Mouse (Mus musculus): ENCODE results near the gene Wscd2. TPM values are rescaled to one million over a fixed set of nuclear protein-coding genes. Genes with fewer than 3 reads are reported as not detected.

Wscd2 gene
- polyA plus RNA-seq (2012; rRNA removed), result 28.9 and 32.3 TPM in 2 replicates

- Histone ChIP-seq H3K4me1 (ENCODE audit: control insufficient read depth, insufficient read depth, low read length) (peaks cover 7% of the 10 kb centered on the region), H3K4me3 (ENCODE audit: insufficient read depth, low read length) (peak within 1 kb of the TSS; percentile 90), H3K27ac (ENCODE audit: insufficient read depth, low read length) (peak within 1 kb of the TSS; percentile 88)
- TF ChIP-seq CTCF (IDR thresholded peaks at IDR 0.05; ENCODE audit: extremely low read depth, insufficient read depth, low read length) (no peak), POLR2A (IDR thresholded peaks at IDR 0.05; ENCODE audit: extremely low read depth, insufficient read depth, low read length) (no peak)
These were observed at the start of gene Wscd2 for GRCm38 (mm10) chr5:113490033-113490432. Gene Wscd2, plus strand, starts transcription at chr5:113490333.

- no peak overlapping the region for H3K27ac ChIP-seq (ENCODE audit: insufficient read depth, low read length)
- TF ChIP-seq POLR2A (IDR thresholded peaks at IDR 0.05; ENCODE audit: extremely low read depth, insufficient read depth, low read length) (no peak), CTCF (IDR thresholded peaks at IDR 0.05; ENCODE audit: extremely low read depth, insufficient read depth, low read length) (no peak)
- H3K4me1 ChIP-seq (ENCODE audit: control insufficient read depth, insufficient read depth, low read length), result no peaks in the 10 kb centered on the region
- no peak overlapping the region for H3K4me3 ChIP-seq (ENCODE audit: insufficient read depth, low read length)
These were observed 48.0 kb upstream of the Wscd2 start for GRCm38 (mm10) chr5:113442180-113442579.

DNA sequence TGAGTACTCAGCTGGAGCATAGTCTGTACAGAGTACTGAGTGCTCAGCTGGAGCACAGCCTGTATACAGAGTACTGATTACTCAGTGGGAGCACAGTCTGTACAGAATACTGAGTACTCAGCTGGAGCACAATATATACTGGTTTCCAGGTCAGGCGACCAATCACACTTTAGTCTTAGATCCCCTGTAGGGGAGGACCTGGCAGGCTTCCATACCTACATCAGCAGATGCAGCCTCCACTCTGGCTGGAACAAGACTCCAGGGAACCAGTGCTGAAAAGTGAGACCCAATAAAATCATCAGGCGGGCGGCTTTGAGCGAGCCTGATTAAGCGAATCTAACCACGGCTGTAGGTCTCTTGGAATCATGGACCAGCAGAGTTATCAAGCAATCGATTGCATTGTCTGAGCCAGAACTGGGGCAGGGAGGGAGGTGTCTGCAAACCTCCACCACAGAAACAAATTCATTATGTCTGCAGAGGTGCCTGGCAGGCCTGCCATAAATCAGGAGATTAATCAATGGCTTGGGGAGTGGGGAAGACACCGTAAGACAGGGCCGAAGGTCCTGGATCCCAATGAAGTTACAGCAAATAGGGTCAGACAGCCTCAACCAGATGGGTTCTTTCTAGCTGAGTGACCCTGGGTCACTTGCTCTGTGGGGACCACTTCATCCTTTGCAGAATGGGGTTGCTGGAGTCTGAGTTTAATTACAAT is 42.0 kb upstream of the Wscd2 start:
- TF ChIP-seq POLR2A (IDR thresholded peaks at IDR 0.05; ENCODE audit: extremely low read depth, insufficient read depth, low read length) (no peak), CTCF (IDR thresholded peaks at IDR 0.05; ENCODE audit: extremely low read depth, insufficient read depth, low read length) (no peak)
- Histone ChIP-seq H3K27ac (ENCODE audit: insufficient read depth, low read length) (no peak overlapping the region), H3K4me3 (ENCODE audit: insufficient read depth, low read length) (no peak overlapping the region), H3K4me1 (ENCODE audit: control insufficient read depth, insufficient read depth, low read length) (no peaks in the 10 kb centered on the region)

- H3K4me3 ChIP-seq (ENCODE audit: insufficient read depth, low read length), result no peak overlapping the region
- no peaks in the 10 kb centered on the region for H3K4me1 ChIP-seq (ENCODE audit: control insufficient read depth, insufficient read depth, low read length)
- TF ChIP-seq POLR2A (IDR thresholded peaks at IDR 0.05; ENCODE audit: extremely low read depth, insufficient read depth, low read length), result no peak
- no peak for TF ChIP-seq CTCF (IDR thresholded peaks at IDR 0.05; ENCODE audit: extremely low read depth, insufficient read depth, low read length)
- no peak overlapping the region for H3K27ac ChIP-seq (ENCODE audit: insufficient read depth, low read length)
These were observed 40.8 kb upstream of the Wscd2 start for GRCm38 (mm10) chr5:113449336-113449735.

DNA sequence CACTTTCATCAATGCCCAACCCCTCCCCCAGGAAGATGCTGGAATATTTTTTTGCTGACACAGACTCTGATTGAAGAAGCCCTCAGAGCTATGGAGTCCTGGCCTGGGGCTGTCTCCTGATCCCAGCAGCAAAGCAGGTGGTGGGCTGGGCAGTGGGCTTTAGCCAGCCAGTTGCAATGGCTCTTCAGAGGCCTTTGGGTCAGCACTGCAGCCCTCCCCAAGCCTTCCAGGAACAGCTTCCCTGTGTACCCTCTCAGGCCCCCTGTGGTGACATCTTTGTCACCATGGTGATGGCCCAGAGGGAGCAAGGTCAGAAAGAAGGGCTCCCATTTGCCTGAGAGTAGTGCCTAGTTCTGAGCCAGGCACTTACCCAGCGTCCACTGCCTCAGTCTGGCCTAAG is 37.4 kb upstream of the Wscd2 start:
- TF ChIP-seq CTCF (IDR thresholded peaks at IDR 0.05; ENCODE audit: extremely low read depth, insufficient read depth, low read length) (no peak), POLR2A (IDR thresholded peaks at IDR 0.05; ENCODE audit: extremely low read depth, insufficient read depth, low read length) (no peak)
- no peak overlapping the region for H3K4me3 ChIP-seq (ENCODE audit: insufficient read depth, low read length)
- H3K27ac ChIP-seq (ENCODE audit: insufficient read depth, low read length), result no peak overlapping the region
- no peaks in the 10 kb centered on the region for H3K4me1 ChIP-seq (ENCODE audit: control insufficient read depth, insufficient read depth, low read length)

DNA sequence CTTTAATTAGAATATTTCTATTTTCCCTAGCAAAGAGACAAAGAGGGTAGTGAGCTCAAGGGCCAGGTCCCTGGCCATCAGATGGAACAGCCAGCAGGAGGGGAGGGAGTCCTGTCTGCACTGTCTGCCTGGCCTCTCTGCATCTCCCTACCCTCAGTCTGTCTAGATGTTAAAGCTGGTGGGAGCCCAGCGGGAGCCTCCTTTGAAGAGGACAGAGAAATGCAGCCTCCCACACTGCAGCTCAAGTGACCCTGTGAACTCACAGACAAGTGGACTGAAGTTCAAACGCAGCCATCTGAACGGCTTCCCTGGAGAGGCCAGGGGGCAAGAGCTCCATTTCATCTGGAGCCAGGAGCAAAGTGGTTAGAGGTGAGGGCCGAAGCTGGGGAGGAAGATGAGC is 36.8 kb upstream of the Wscd2 start:
- H3K27ac ChIP-seq (ENCODE audit: insufficient read depth, low read length), result no peak overlapping the region
- no peaks in the 10 kb centered on the region for H3K4me1 ChIP-seq (ENCODE audit: control insufficient read depth, insufficient read depth, low read length)
- no peak overlapping the region for H3K4me3 ChIP-seq (ENCODE audit: insufficient read depth, low read length)
- TF ChIP-seq POLR2A (IDR thresholded peaks at IDR 0.05; ENCODE audit: extremely low read depth, insufficient read depth, low read length) (no peak), CTCF (IDR thresholded peaks at IDR 0.05; ENCODE audit: extremely low read depth, insufficient read depth, low read length) (no peak)

GRCm38 (mm10) chr5:113456020-113456419 is 34.1 kb upstream of the Wscd2 start:
- H3K27ac ChIP-seq (ENCODE audit: insufficient read depth, low read length), result no peak overlapping the region
- H3K4me1 ChIP-seq (ENCODE audit: control insufficient read depth, insufficient read depth, low read length), result no peaks in the 10 kb centered on the region
- H3K4me3 ChIP-seq (ENCODE audit: insufficient read depth, low read length), result no peak overlapping the region
- TF ChIP-seq CTCF (IDR thresholded peaks at IDR 0.05; ENCODE audit: extremely low read depth, insufficient read depth, low read length) (no peak), POLR2A (IDR thresholded peaks at IDR 0.05; ENCODE audit: extremely low read depth, insufficient read depth, low read length) (no peak)

- no peak overlapping the region for H3K4me3 ChIP-seq (ENCODE audit: insufficient read depth, low read length)
- H3K27ac ChIP-seq (ENCODE audit: insufficient read depth, low read length), result no peak overlapping the region
- no peaks in the 10 kb centered on the region for H3K4me1 ChIP-seq (ENCODE audit: control insufficient read depth, insufficient read depth, low read length)
- no peak for TF ChIP-seq CTCF (IDR thresholded peaks at IDR 0.05; ENCODE audit: extremely low read depth, insufficient read depth, low read length)
- no peak for TF ChIP-seq POLR2A (IDR thresholded peaks at IDR 0.05; ENCODE audit: extremely low read depth, insufficient read depth, low read length)
These were observed 33.4 kb upstream of the Wscd2 start for GRCm38 (mm10) chr5:113456756-113457155.

DNA sequence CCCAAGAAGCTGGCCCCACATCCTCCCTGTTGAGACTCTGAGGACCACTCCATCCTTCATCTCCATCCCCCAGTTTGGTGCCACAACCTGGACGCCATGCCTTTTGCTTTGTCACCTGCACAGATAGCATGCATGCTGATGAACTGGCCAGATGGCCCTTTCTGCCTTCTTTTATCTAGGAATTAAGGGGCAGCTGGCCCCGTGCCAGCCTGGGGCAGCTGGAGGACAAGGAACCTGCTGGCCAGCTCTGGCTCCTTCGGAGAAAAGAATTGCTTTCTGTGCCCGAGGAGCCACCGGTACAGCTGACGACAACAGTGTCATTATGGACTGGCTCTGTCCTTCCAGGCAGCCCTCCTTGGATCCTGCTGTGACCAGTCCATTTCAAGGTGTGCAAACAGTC is 32.9 kb upstream of the Wscd2 start:
- H3K4me3 ChIP-seq (ENCODE audit: insufficient read depth, low read length), result no peak overlapping the region
- no peak overlapping the region for H3K27ac ChIP-seq (ENCODE audit: insufficient read depth, low read length)
- TF ChIP-seq POLR2A (IDR thresholded peaks at IDR 0.05; ENCODE audit: extremely low read depth, insufficient read depth, low read length), result no peak
- no peaks in the 10 kb centered on the region for H3K4me1 ChIP-seq (ENCODE audit: control insufficient read depth, insufficient read depth, low read length)

DNA sequence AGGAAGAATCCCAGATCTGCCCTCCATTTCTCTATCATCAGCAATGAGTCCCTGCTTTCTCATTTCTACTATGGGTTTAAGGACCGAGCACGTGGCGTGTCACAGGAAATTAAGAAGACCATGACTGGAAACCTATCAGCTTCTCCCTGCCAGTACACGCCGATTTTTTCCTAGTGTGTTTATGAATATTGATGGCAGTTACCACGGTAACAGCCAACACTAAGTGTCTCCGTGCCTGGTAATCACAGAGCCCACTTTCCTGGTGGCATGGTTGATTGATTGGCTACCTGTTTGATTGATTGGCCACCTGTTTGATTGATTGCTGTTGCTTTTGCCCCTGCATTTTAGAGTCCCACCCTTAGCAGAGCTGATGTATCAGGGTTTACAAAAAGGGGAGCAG is 30.2 kb upstream of the Wscd2 start:
- Histone ChIP-seq H3K4me3 (ENCODE audit: insufficient read depth, low read length) (no peak overlapping the region), H3K27ac (ENCODE audit: insufficient read depth, low read length) (no peak overlapping the region)
- TF ChIP-seq CTCF (IDR thresholded peaks at IDR 0.05; ENCODE audit: extremely low read depth, insufficient read depth, low read length) (no peak), POLR2A (IDR thresholded peaks at IDR 0.05; ENCODE audit: extremely low read depth, insufficient read depth, low read length) (no peak)

More for the DNA sequence above, 30.2 kb upstream of the Wscd2 start:
- no peaks in the 10 kb centered on the region for H3K4me1 ChIP-seq (ENCODE audit: control insufficient read depth, insufficient read depth, low read length)
